Mouse (Mus musculus) forebrain, embryonic 11.5 days (tissue): ENCODE results near the gene Prn. TPM values are rescaled to one million over a fixed set of nuclear protein-coding genes. Genes with fewer than 3 reads are reported as not detected.

Experiments used
- ATAC-seq: fragments of 200-750 bp; cut with Nextera tagmentation; replicated peaks from 2 replicates; pipeline ENCODE4 v1.8.0; 2017; ENCODE audit warnings: moderate TSS enrichment; ENCODE audit not compliant: low FRiP score
- DNase-seq: peaks from one replicate; pipeline ENCODE4 v3.0.0-alpha.2; 2017; ENCODE audit warnings: low spot score
- H3K27ac ChIP-seq: fragments of 300-500 bp; sonication (generic); 2 replicates; pipeline ENCODE4 v1.5.1; 2014; ENCODE audit warnings: low read depth, low read length
- H3K27me3 ChIP-seq: fragments of 300-500 bp; sonication (generic); 2 replicates; pipeline ENCODE4 v1.6.1; 2014; ENCODE audit warnings: mild to moderate bottlenecking, low read length, mixed read lengths; ENCODE audit not compliant: control insufficient read depth, insufficient read depth
- H3K36me3 ChIP-seq: fragments of 300-500 bp; sonication (generic); 2 replicates; pipeline ENCODE4 v1.6.1; 2014; ENCODE audit warnings: mild to moderate bottlenecking, low read length, moderate library complexity, mixed read lengths; ENCODE audit not compliant: control insufficient read depth, insufficient read depth
- H3K4me1 ChIP-seq: fragments of 300-500 bp; sonication (generic); replicated peaks from 2 replicates; pipeline ENCODE4 v1.6.1; 2014; ENCODE audit warnings: low read length, mixed read lengths; ENCODE audit not compliant: control insufficient read depth, insufficient read depth
- H3K4me2 ChIP-seq: fragments of 300-500 bp; sonication (generic); 2 replicates; pipeline ENCODE4 v1.6.1; 2014; ENCODE audit warnings: low read depth, mild to moderate bottlenecking, low read length, moderate library complexity, mixed read lengths; ENCODE audit not compliant: severe bottlenecking
- H3K4me3 ChIP-seq: fragments of 300-500 bp; sonication (generic); 2 replicates; pipeline ENCODE4 v1.5.1; 2014; ENCODE audit warnings: low read depth, low read length
- H3K9ac ChIP-seq: fragments of 300-500 bp; sonication (generic); 2 replicates; pipeline ENCODE4 v1.6.1; 2014; ENCODE audit warnings: low read length
- H3K9me3 ChIP-seq: fragments of 300-500 bp; sonication (generic); 2 replicates; pipeline ENCODE4 v1.6.1; 2016; ENCODE audit warnings: low read length, mixed read lengths; ENCODE audit not compliant: control insufficient read depth
- WGBS: fragments of 180-500 bp; shearing (Covaris S2); extraction: QIAGEN DNeasy Blood & Tissue Kit; methylation state at CpG from one replicate; pipeline ENCODE4 v1.1.7; 2014; 5-methylcytosine and 5-hydroxymethylcytosine counted together
- polyA plus RNA-seq: library from polyadenylated mRNA; unstranded; fragments of >200 nt; fragmentation: Nextera tagmentation; extraction: Ambion mirVana; gene quantifications from 2 replicates; pipeline ENCODE4 v1.2.1, GENCODE M21; 2014

Prn gene
- polyA plus RNA-seq, 1 experiment from 2014 or later: not detected

DNA sequence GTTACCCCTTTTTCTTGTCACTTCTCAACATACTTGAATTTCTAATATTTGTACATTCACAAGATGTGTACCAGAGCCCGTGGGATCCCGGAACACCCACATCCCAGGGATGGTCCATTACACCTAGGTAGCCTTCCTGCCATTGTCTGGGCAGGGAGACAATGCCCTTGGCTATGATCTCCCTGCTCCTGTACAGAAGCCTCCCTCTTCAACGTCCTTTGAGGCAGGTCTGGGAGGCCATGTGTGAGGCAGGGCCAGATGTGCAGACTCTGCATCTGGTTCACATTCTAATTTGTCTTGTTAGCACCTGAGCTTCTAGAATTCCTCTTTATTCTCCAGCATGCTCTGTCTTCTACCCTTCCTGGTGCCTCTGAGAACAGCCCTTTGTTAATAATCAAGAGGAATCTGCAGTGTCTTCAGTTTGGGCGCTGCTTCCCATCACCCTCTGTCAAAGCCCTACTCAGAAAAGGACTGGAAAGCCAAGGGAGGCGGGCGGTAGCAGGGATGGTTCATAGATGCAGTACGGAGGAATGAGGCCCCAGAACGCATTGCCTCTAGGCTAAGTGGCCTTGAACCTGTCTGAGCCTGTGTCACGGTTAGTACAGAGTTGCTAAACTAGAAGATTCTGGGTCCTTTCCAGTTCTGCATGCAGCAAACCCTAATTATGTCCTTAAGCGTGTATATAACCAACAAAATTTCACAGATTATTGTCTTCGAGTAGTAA, 39.3 kb downstream of the Prn start:
- ATAC-seq: no peak

DNA sequence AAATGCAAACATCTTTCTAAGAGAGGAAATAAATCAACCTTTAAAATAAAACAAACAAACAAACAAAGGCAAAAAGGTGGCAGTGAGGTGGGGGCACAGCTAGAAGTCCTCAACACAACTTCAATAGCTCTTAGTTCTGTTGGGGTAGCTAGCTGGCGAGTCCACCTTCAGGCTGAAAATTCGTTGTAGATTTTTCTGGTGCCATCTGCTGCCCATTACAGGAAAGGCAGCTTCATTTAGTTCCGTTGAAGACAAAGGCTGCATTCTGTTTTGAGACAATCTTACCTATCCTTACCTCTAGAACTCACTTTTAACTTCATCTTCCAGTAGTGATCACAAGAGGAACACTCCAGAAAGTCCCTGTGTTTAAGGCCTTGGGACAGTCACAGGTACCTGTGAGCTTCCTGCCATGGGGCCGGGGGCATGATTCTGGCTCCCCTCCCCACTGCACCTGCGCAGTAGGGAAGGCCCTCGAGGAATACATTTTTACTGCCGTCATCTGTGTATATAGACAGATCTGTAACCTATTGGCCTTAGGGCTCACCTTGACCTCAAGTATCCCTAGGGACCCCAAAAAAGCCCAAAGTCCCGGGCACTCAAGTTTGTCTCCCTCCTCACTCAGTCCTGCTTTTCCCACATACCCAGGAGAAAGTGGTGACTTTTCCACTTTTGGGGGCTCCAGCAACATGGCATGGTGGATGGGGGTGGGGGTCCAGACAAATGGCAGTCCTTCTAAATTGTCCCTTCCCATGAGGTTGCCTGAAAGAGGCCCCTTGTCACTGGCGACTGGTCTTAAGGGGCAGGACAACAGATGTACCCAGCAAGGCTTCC, 40.2 kb downstream of the Prn start:
- DNase-seq: no peak
- no peaks in the 10 kb centered on the region for H3K36me3 ChIP-seq
- no peak overlapping the region for H3K27ac ChIP-seq
- H3K9ac ChIP-seq: no peak overlapping the region
- no peaks in the 10 kb centered on the region for H3K9me3 ChIP-seq
- no peak overlapping the region for H3K4me2 ChIP-seq
- H3K4me1 ChIP-seq: no peaks in the 10 kb centered on the region
- WGBS: 49% methylated on average over 9 of the region's 9 CpGs
- ATAC-seq: no peak
- no peak overlapping the region for H3K4me3 ChIP-seq
- H3K27me3 ChIP-seq: peaks cover 16% of the 10 kb centered on the region

More for the DNA sequence above, 39.3 kb downstream of the Prn start:
- no peak overlapping the region for H3K4me3 ChIP-seq
- H3K27me3 ChIP-seq: peaks cover 13% of the 10 kb centered on the region
- no peak overlapping the region for H3K4me2 ChIP-seq
- no peak overlapping the region for H3K27ac ChIP-seq
- WGBS: 78% methylated on average over 11 of the region's 11 CpGs
- no peaks in the 10 kb centered on the region for H3K4me1 ChIP-seq
- no peaks in the 10 kb centered on the region for H3K36me3 ChIP-seq
- H3K9me3 ChIP-seq: no peaks in the 10 kb centered on the region
- no peak for DNase-seq
- no peak overlapping the region for H3K9ac ChIP-seq

DNA sequence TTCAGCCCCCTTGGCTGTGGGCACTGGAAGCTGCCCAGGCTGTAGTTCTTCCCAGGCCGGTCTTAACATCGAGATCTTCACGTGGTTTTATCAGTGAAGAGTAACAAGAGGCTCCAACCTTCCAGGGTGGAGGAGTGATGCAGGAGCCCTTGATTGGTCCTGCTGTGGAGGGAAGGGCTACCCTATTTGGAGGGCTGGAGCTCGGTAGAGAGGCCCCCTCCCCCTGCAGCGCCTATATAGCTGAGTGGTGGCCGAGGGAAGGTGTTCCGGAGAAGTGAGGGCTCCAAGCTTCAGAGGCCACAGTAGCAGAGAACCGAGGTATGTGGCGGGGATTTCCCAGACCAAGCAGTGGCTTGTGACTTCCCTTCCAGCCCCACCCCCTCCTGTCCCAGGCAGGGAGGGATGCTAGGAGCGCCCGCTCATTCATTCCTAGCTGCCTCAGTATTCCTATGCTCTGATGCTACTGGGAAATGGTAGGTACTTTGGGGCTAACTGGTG, 40.9 kb downstream of the Prn start, which contains the start of gene Prnd:
TSS of gene Prnd (plus strand) at position 264 of the 498 bp plus-strand sequence.
- no peak within 1 kb of the TSS for H3K4me2 ChIP-seq
- WGBS: 15% methylated on average over 11 of the region's 11 CpGs
- H3K27me3 ChIP-seq: peaks cover 16% of the 10 kb centered on the region
- no peaks in the 10 kb centered on the region for H3K36me3 ChIP-seq
- ATAC-seq (no peak), DNase-seq (no peak)
- no peaks in the 10 kb centered on the region for H3K9me3 ChIP-seq
- no peak within 1 kb of the TSS for H3K27ac ChIP-seq
- H3K9ac ChIP-seq: no peak within 1 kb of the TSS
- no peaks in the 10 kb centered on the region for H3K4me1 ChIP-seq
- no peak within 1 kb of the TSS for H3K4me3 ChIP-seq

DNA sequence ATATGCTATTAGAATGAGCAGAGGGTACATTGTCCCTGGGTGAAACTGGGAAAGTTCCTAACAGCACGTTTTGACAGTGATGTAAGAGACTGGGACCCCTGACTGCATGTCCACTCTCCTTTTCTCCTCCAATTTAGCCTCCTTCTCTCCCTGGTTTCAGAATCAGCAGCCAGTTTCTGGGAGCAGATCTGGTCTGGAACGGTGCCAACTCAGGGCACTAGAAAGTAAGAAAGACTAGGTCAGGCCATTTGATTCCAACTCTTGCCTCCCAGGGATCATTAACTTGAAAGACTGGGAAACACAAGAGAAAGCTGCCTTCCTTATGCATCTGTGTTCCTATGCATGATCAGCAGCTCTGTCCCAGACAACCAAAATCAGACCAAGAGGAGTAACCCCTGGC, 42.7 kb downstream of the Prn start:
- Histone ChIP-seq H3K4me3 (no peak overlapping the region), H3K4me2 (no peak overlapping the region), H3K27ac (no peak overlapping the region), H3K4me1 (no peaks in the 10 kb centered on the region), H3K9me3 (no peaks in the 10 kb centered on the region), H3K27me3 (peaks cover 16% of the 10 kb centered on the region), H3K9ac (no peak overlapping the region), H3K36me3 (no peaks in the 10 kb centered on the region)
- DNase-seq (no peak), ATAC-seq (no peak)
- 67% methylated on average over 2 of the region's 2 CpGs for WGBS

DNA sequence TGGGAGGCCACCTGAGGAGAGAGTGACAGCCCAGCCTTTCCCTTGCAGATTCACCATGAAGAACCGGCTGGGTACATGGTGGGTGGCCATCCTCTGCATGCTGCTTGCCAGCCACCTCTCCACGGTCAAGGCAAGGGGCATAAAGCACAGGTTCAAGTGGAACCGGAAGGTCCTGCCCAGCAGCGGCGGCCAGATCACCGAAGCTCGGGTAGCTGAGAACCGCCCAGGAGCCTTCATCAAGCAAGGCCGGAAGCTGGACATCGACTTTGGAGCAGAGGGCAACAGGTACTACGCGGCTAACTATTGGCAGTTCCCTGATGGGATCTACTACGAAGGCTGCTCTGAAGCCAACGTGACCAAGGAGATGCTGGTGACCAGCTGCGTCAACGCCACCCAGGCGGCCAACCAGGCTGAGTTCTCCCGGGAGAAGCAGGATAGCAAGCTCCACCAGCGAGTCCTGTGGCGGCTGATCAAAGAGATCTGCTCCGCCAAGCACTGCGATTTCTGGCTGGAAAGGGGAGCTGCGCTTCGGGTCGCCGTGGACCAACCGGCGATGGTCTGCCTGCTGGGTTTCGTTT, 43.3 kb downstream of the Prn start:
- Histone ChIP-seq H3K36me3 (no peaks in the 10 kb centered on the region), H3K9ac (no peak overlapping the region), H3K4me3 (no peak overlapping the region), H3K4me1 (no peaks in the 10 kb centered on the region), H3K27ac (no peak overlapping the region), H3K9me3 (no peaks in the 10 kb centered on the region), H3K4me2 (0 out of 2 replicates have a peak overlapping the region, but pooled peaks have one; percentile 5), H3K27me3 (peaks cover 16% of the 10 kb centered on the region)
- 24% methylated on average over 29 of the region's 29 CpGs for WGBS
- DNase-seq (peak; percentile 59), ATAC-seq (no peak)

- H3K4me2 ChIP-seq: no peak overlapping the region
- DNase-seq: no peak
- 90% methylated on average over 4 of the region's 4 CpGs for WGBS
Measured at GRCm38 (mm10) chr2:131953711-131954110, 44.0 kb downstream of the Prn start.

DNA sequence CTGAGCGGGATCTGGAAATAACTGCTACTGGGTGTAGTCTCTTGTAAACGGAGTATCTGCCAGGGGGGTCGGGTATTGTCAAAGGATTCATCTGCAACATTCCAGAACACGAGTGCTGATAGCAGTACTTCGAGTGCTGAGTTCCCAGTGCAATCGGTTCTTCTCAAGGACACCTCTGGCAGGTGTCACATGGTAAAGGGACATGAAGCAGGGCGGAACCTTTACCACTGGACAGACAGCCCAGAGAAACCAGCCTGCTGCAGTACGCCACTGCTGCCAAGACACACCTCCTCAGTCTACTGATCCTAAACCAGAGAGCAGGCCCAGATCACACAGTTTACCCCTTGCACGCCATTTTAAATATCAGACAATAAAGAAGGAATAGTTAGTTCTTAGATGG, 45.1 kb downstream of the Prn start:
- Histone ChIP-seq H3K9ac (no peak overlapping the region), H3K36me3 (no peaks in the 10 kb centered on the region), H3K27ac (no peak overlapping the region), H3K9me3 (no peaks in the 10 kb centered on the region), H3K4me2 (peak overlapping the region; percentile 47), H3K4me1 (no peaks in the 10 kb centered on the region), H3K4me3 (peak overlapping the region; percentile 20), H3K27me3 (peaks cover 16% of the 10 kb centered on the region)
- ATAC-seq (peak; percentile 49), DNase-seq (no peak)
- WGBS: 62% methylated on average over 9 of the region's 9 CpGs

More at GRCm38 (mm10) chr2:131953711-131954110, 44.0 kb downstream of the Prn start:
- ATAC-seq: no peak
- Histone ChIP-seq H3K9me3 (no peaks in the 10 kb centered on the region), H3K36me3 (no peaks in the 10 kb centered on the region), H3K9ac (no peak overlapping the region), H3K27me3 (peaks cover 16% of the 10 kb centered on the region), H3K27ac (no peak overlapping the region), H3K4me3 (no peak overlapping the region), H3K4me1 (no peaks in the 10 kb centered on the region)

GRCm38 (mm10) chr2:131955264-131955663, 45.5 kb downstream of the Prn start:
- Histone ChIP-seq H3K9me3 (no peaks in the 10 kb centered on the region), H3K27me3 (peaks cover 16% of the 10 kb centered on the region), H3K4me1 (no peaks in the 10 kb centered on the region), H3K4me3 (peak overlapping the region; percentile 20), H3K36me3 (no peaks in the 10 kb centered on the region), H3K9ac (no peak overlapping the region), H3K27ac (no peak overlapping the region), H3K4me2 (peak overlapping the region; percentile 47)
- peak; percentile 71 for ATAC-seq
- peak; percentile 61 for DNase-seq
- 4% methylated on average over 17 of the region's 17 CpGs for WGBS
